Mouse (Mus musculus): ENCODE data around the gene Syne4. TPM values are rescaled to one million over a fixed set of nuclear protein-coding genes. Genes with fewer than 3 reads are reported as not detected.

Syne4 gene
- polyA plus RNA-seq, 1 experiment from 2014 or later: 14.8 TPM

GRCm38 (mm10) chr7:30353279-30353822 lies 38.7 kb downstream of the Syne4 start:
- peaks cover 9% of the 10 kb centered on the region for H3K36me3 ChIP-seq (ENCODE audit: control insufficient read depth, insufficient read depth, low read length)
- H3K4me2 ChIP-seq (ENCODE audit: low read length): no peak overlapping the region
- no peak overlapping the region for H3K9ac ChIP-seq (ENCODE audit: low read depth, low read length)
- H3K27me3 ChIP-seq (replicated peaks; ENCODE audit: control insufficient read depth, insufficient read depth, low read length): 0 out of 2 replicates have a peak, but pooled peaks cover 1% of the 10 kb centered on the region
- H3K4me3 ChIP-seq (ENCODE audit: low read length): no peak overlapping the region
- ATAC-seq: no peak; the same call in 1 of the 2 replicates
- peaks cover 5% of the 10 kb centered on the region for H3K4me1 ChIP-seq (ENCODE audit: control insufficient read depth, insufficient read depth, low read depth, low read length)
- WGBS: 22% methylated on average over 6 of the region's 6 CpGs
- H3K9me3 ChIP-seq (ENCODE audit: control insufficient read depth, low read length): no peaks in the 10 kb centered on the region
- no peak overlapping the region for H3K27ac ChIP-seq (ENCODE audit: low read depth, low read length)

DNA sequence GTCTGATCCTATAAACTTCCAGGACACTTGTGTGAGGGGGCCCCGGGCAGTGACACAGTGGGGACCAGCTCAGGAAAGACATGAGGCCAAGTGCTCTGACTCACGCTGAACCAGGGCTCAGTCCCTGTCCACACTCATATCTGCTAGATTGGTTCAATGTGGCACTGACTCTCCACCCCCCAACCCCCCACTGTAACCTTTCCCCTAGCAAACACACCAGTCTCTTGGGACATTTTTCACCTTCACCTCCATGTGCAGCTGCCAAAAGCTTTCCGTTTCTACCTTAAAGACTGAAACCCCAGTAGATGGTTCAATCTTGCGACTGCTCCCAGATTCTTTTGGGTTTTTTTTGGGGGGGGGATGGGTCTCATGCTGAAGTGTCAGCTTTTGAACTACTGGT lies 39.5 kb downstream of the Syne4 start:
- peaks cover 9% of the 10 kb centered on the region for H3K36me3 ChIP-seq (ENCODE audit: control insufficient read depth, insufficient read depth, low read length)

DNA sequence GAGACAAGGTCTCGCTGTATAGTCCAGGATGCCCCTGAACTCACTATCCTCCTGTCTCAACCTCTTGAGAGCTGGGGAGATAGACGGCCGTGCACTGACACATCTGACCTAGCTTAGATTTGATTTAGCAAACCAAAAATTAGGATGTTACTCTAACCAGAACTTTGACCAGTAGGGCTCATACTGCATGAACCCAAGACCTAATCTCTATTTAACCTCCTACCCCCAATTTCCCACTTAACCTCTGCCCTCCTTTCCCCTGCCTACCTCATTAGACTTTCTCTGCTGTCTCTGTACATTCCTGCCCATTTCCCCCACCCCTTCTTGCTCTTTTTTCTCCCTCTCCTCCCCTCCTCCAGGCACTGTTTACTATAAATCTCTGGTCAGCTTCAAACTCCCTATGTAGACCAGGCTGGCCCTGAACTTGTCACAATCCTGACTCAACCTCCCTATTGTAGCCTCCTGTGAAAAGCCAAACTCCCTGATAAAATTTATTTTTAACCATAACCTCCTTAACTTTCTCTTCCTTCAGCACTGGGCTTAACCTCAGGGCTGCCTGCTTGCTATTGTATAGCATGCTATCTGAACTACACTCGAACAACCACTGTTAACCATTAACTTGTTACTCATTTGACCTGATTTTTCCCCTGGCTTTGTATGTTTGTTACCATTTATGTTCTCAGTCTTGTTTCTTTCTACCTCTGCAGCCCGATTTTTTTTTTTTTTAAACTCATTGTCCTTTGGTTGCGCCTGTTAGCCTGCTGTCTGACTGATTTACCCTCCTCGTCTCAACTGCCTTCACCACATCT lies 44.0 kb downstream of the Syne4 start:
- Histone ChIP-seq H3K4me1 (ENCODE audit: control insufficient read depth, insufficient read depth, low read depth, low read length) (peaks cover 45% of the 10 kb centered on the region), H3K9ac (ENCODE audit: low read depth, low read length) (no peak overlapping the region), H3K27me3 (replicated peaks; ENCODE audit: control insufficient read depth, insufficient read depth, low read length) (no peaks in the 10 kb centered on the region), H3K4me3 (ENCODE audit: low read length) (no peak overlapping the region), H3K9me3 (ENCODE audit: control insufficient read depth, low read length) (no peaks in the 10 kb centered on the region), H3K27ac (ENCODE audit: low read depth, low read length) (no peak overlapping the region), H3K4me2 (ENCODE audit: low read length) (peak overlapping the region; percentile 10), H3K36me3 (ENCODE audit: control insufficient read depth, insufficient read depth, low read length) (peaks cover 17% of the 10 kb centered on the region)
- 55% methylated on average over 7 of the region's 7 CpGs for WGBS
- ATAC-seq: no peak

More for the DNA sequence above, 39.5 kb downstream of the Syne4 start:
- no peaks in the 10 kb centered on the region for H3K27me3 ChIP-seq (replicated peaks; ENCODE audit: control insufficient read depth, insufficient read depth, low read length)
- no peak overlapping the region for H3K27ac ChIP-seq (ENCODE audit: low read depth, low read length)
- H3K9ac ChIP-seq (ENCODE audit: low read depth, low read length): no peak overlapping the region
- peaks cover 10% of the 10 kb centered on the region for H3K4me1 ChIP-seq (ENCODE audit: control insufficient read depth, insufficient read depth, low read depth, low read length)
- 73% methylated on average over 4 of the region's 4 CpGs for WGBS
- H3K9me3 ChIP-seq (ENCODE audit: control insufficient read depth, low read length): no peaks in the 10 kb centered on the region
- no peak for ATAC-seq
- H3K4me3 ChIP-seq (ENCODE audit: low read length): no peak overlapping the region
- no peak overlapping the region for H3K4me2 ChIP-seq (ENCODE audit: low read length)

GRCm38 (mm10) chr7:30359276-30359865 lies 44.8 kb downstream of the Syne4 start:
- H3K4me2 ChIP-seq (ENCODE audit: low read length): peak overlapping the region; percentile 10
- peaks cover 17% of the 10 kb centered on the region for H3K36me3 ChIP-seq (ENCODE audit: control insufficient read depth, insufficient read depth, low read length)
- ATAC-seq: no peak
- H3K4me1 ChIP-seq (ENCODE audit: control insufficient read depth, insufficient read depth, low read depth, low read length): peaks cover 45% of the 10 kb centered on the region
- no peaks in the 10 kb centered on the region for H3K9me3 ChIP-seq (ENCODE audit: control insufficient read depth, low read length)
- H3K27ac ChIP-seq (ENCODE audit: low read depth, low read length): no peak overlapping the region
- peak overlapping the region; percentile 0; the same call in 1 of the 2 replicates for H3K4me3 ChIP-seq (ENCODE audit: low read length)
- WGBS: 72% methylated on average over 31 of the region's 31 CpGs
- H3K9ac ChIP-seq (ENCODE audit: low read depth, low read length): no peak overlapping the region
- no peaks in the 10 kb centered on the region for H3K27me3 ChIP-seq (replicated peaks; ENCODE audit: control insufficient read depth, insufficient read depth, low read length)

DNA sequence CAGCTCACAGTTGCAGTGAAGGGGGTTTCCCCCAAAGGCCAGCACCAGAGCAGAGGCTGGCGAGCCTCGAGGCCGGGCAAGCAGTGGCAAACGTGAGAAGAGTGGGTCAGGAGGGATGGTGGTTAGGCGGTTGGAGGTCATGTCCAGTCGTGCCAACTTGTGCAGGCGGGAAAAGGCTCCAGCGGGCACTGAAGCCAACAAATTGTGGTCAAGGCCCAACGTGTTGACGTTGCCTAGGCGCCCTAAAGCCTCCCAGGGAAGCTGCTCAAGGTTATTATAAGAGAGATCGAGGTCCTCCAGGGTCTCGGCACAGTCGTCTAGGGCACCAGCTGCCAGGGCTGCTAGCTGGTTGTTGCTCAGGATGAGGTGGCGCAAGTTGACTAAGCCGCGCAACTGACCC lies 45.4 kb downstream of the Syne4 start:
- no peak overlapping the region for H3K4me3 ChIP-seq (ENCODE audit: low read length)
- peak overlapping the region; percentile 10 for H3K4me2 ChIP-seq (ENCODE audit: low read length)
- WGBS: 84% methylated on average over 17 of the region's 17 CpGs
- no peak for ATAC-seq
- H3K9me3 ChIP-seq (ENCODE audit: control insufficient read depth, low read length): no peaks in the 10 kb centered on the region
- H3K4me1 ChIP-seq (ENCODE audit: control insufficient read depth, insufficient read depth, low read depth, low read length): peaks cover 45% of the 10 kb centered on the region
- no peaks in the 10 kb centered on the region for H3K27me3 ChIP-seq (replicated peaks; ENCODE audit: control insufficient read depth, insufficient read depth, low read length)
- no peak overlapping the region for H3K27ac ChIP-seq (ENCODE audit: low read depth, low read length)
- H3K9ac ChIP-seq (ENCODE audit: low read depth, low read length): no peak overlapping the region
- peaks cover 17% of the 10 kb centered on the region for H3K36me3 ChIP-seq (ENCODE audit: control insufficient read depth, insufficient read depth, low read length)

DNA sequence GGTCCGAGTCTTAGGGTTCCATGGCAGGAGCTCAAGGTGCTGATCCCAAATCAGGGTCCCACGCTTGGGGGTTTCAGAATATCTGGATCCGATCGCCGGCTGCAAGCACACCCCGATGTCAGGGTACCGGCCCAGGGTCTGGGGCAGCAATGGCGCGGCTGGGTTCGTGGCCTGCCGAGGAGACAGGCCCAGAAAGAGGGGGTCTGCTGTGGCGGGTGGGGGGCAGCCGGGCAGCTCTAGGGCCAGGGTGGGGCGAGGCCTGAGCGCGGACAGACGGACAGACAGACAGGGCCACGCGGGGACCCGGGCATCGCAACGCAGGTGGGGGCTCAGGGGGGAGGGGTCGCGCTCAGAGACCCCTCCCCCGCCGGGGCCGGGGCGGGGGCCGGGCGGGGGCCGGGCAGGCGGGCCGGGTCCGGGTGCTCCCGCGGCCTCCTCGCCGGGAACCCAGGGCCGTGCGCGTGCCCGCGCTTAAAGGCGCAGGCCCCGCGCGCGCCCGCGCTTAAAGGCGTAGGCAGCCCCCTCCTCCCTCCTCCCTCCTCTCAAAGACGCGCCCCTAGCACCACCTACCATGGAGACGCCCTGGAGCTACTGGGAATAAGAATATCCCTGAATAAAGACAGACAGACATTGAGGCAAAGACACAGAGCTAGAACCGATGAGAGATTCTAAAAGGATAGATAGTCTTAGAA lies 48.2 kb downstream of the Syne4 start, which contains the start of gene Lrfn3:
Gene Lrfn3, minus strand, starts transcription at position 121 of the 692 bp plus-strand sequence.
- ATAC-seq: peak; percentile 80
- Histone ChIP-seq H3K9me3 (ENCODE audit: control insufficient read depth, low read length) (no peaks in the 10 kb centered on the region), H3K27ac (ENCODE audit: low read depth, low read length) (peak within 1 kb of the TSS; percentile 74), H3K4me3 (ENCODE audit: low read length) (peak within 1 kb of the TSS; percentile 83), H3K36me3 (ENCODE audit: control insufficient read depth, insufficient read depth, low read length) (peaks cover 11% of the 10 kb centered on the region; the same call in 1 of the 2 replicates), H3K4me2 (ENCODE audit: low read length) (peak within 1 kb of the TSS; percentile 71), H3K27me3 (replicated peaks; ENCODE audit: control insufficient read depth, insufficient read depth, low read length) (no peaks in the 10 kb centered on the region), H3K9ac (ENCODE audit: low read depth, low read length) (peak within 1 kb of the TSS; percentile 96), H3K4me1 (ENCODE audit: control insufficient read depth, insufficient read depth, low read depth, low read length) (peaks cover 45% of the 10 kb centered on the region)
- 1% methylated on average over 44 of the region's 55 CpGs for WGBS

- WGBS: 65% methylated on average over 6 of the region's 6 CpGs
- Histone ChIP-seq H3K9ac (ENCODE audit: low read depth, low read length) (peak overlapping the region; percentile 96), H3K27me3 (replicated peaks; ENCODE audit: control insufficient read depth, insufficient read depth, low read length) (no peaks in the 10 kb centered on the region), H3K36me3 (ENCODE audit: control insufficient read depth, insufficient read depth, low read length) (peaks cover 8% of the 10 kb centered on the region; the same call in 1 of the 2 replicates), H3K4me3 (ENCODE audit: low read length) (peak overlapping the region; percentile 83), H3K27ac (ENCODE audit: low read depth, low read length) (peak overlapping the region; percentile 74), H3K9me3 (ENCODE audit: control insufficient read depth, low read length) (no peaks in the 10 kb centered on the region), H3K4me2 (ENCODE audit: low read length) (peak overlapping the region; percentile 71), H3K4me1 (ENCODE audit: control insufficient read depth, insufficient read depth, low read depth, low read length) (peaks cover 45% of the 10 kb centered on the region)
- peak; percentile 48 for ATAC-seq
These were observed 48.7 kb downstream of the Syne4 start for GRCm38 (mm10) chr7:30363344-30363738.

GRCm38 (mm10) chr7:30367466-30367865 lies 52.9 kb downstream of the Syne4 start:
- WGBS: 78% methylated on average over 2 of the region's 2 CpGs
- no peaks in the 10 kb centered on the region for H3K9me3 ChIP-seq (ENCODE audit: control insufficient read depth, low read length)
- no peak overlapping the region for H3K27ac ChIP-seq (ENCODE audit: low read depth, low read length)
- H3K9ac ChIP-seq (ENCODE audit: low read depth, low read length): no peak overlapping the region
- no peaks in the 10 kb centered on the region for H3K27me3 ChIP-seq (replicated peaks; ENCODE audit: control insufficient read depth, insufficient read depth, low read length)
- H3K4me1 ChIP-seq (ENCODE audit: control insufficient read depth, insufficient read depth, low read depth, low read length): peaks cover 8% of the 10 kb centered on the region
- no peak for ATAC-seq
- no peak overlapping the region for H3K4me3 ChIP-seq (ENCODE audit: low read length)
- H3K4me2 ChIP-seq (ENCODE audit: low read length): no peak overlapping the region
- no peaks in the 10 kb centered on the region for H3K36me3 ChIP-seq (ENCODE audit: control insufficient read depth, insufficient read depth, low read length)

All from hindbrain, embryonic 16.5 days (tissue).